Mouse (Mus musculus) CH12.LX (cell line): ENCODE results near the gene Ptgr1. TPM values are rescaled to one million over a fixed set of nuclear protein-coding genes. Genes with fewer than 3 reads are reported as not detected.

Source experiments
- DNase-seq: peaks from one replicate; pipeline ENCODE4 v3.0.0-alpha.2; 2013; ENCODE audit errors: extremely low read depth
- H3K27ac ChIP-seq: 2 replicates; pipeline ENCODE4 v1.5.1; 2012; ENCODE audit warnings: low read depth, mild to moderate bottlenecking, control low read depth, moderate library complexity; ENCODE audit not compliant: insufficient read depth
- H3K27me3 ChIP-seq: replicated peaks from 2 replicates; pipeline ENCODE3; 2012; ENCODE audit warnings: inconsistent platforms
- H3K36me3 ChIP-seq, 2 experiments: replicated peaks in 1 of 2; 2 replicates each; pipeline versions ENCODE3 to v1.6.1; 2012; ENCODE audit warnings: inconsistent platforms in 1 of 2, low read length in 1 of 2, mild to moderate bottlenecking in 1 of 2, mixed read lengths in 1 of 2, moderate library complexity in 1 of 2; ENCODE audit not compliant: control insufficient read depth in 1 of 2, insufficient read depth in 1 of 2
- H3K4me1 ChIP-seq, 2 experiments: 2 replicates each; pipeline ENCODE4 v1.6.1; 2012; ENCODE audit warnings: inconsistent platforms in 1 of 2, moderate library complexity in 1 of 2; ENCODE audit not compliant: insufficient read depth in 2 of 2, control insufficient read depth in 1 of 2
- H3K4me2 ChIP-seq: 2 replicates; pipeline ENCODE4 v1.6.1; 2012; ENCODE audit warnings: low read depth, mild to moderate bottlenecking, control low read depth; ENCODE audit not compliant: poor library complexity, insufficient read depth, severe bottlenecking
- H3K4me3 ChIP-seq, 3 experiments: fragments of 150-350 bp in 1 of 3; sonication (generic) in 1 of 3; replicated peaks in 1 of 3; 2 replicates each; pipeline versions ENCODE3 to v1.5.1; 2011 to 2012; ENCODE audit warnings: low read depth in 2 of 3, low read length in 2 of 3, mild to moderate bottlenecking in 2 of 3, moderate library complexity in 2 of 3, control low read depth in 1 of 3, improper control_type of control experiment in 1 of 3, inconsistent platforms in 1 of 3, mixed read lengths in 1 of 3; ENCODE audit not compliant: poor library complexity in 1 of 3
- H3K79me2 ChIP-seq: replicated peaks from 2 replicates; pipeline ENCODE4 v1.6.1; 2012; ENCODE audit warnings: mild to moderate bottlenecking, moderate library complexity; ENCODE audit not compliant: control insufficient read depth, poor library complexity, insufficient read depth, severe bottlenecking; ENCODE audit errors: extremely low read depth
- H3K9ac ChIP-seq: 2 replicates; pipeline ENCODE4 v1.6.1; 2012; ENCODE audit warnings: low read depth, mild to moderate bottlenecking, control low read depth, moderate library complexity; ENCODE audit not compliant: insufficient read depth
- H3K9me3 ChIP-seq: replicated peaks from 2 replicates; pipeline ENCODE3; 2012; ENCODE audit warnings: low read length, inconsistent platforms, mixed read lengths
- EP300 ChIP-seq: IDR thresholded peaks from 2 replicates; pipeline ENCODE4 v1.6.1; 2011; ENCODE audit warnings: low read length, improper control_type of control experiment
- ETS1 ChIP-seq: conservative IDR thresholded peaks from 2 replicates; pipeline ENCODE4 v1.6.1; 2012; ENCODE audit warnings: low read depth, mild to moderate bottlenecking, inconsistent platforms, low read length, improper control_type of control experiment, moderate library complexity
- IRF4 ChIP-seq: IDR thresholded peaks from 2 replicates; pipeline ENCODE4 v1.6.1; 2014; ENCODE audit warnings: low read depth, mild to moderate bottlenecking, inconsistent platforms, low read length, improper control_type of control experiment
- JUN ChIP-seq: IDR thresholded peaks from 2 replicates; pipeline ENCODE4 v1.6.1; 2011; ENCODE audit warnings: low read depth, mild to moderate bottlenecking, low read length, improper control_type of control experiment, moderate library complexity; ENCODE audit not compliant: insufficient read depth
- JUND ChIP-seq: conservative IDR thresholded peaks from 2 replicates; pipeline ENCODE4 v1.6.1; 2011; ENCODE audit warnings: low read depth, low read length, improper control_type of control experiment
- KAT2A ChIP-seq: IDR thresholded peaks from 2 replicates; pipeline ENCODE4 v1.6.1; 2012; ENCODE audit warnings: low read length, improper control_type of control experiment, inconsistent platforms; ENCODE audit not compliant: insufficient replicate concordance
- MXI1 ChIP-seq: IDR thresholded peaks from 2 replicates; pipeline ENCODE4 v1.6.1; 2011; ENCODE audit warnings: mild to moderate bottlenecking, low read depth, low read length, improper control_type of control experiment
- MYC ChIP-seq: IDR thresholded peaks from 2 replicates; pipeline ENCODE4 v1.6.1; 2011; ENCODE audit warnings: low read depth, mild to moderate bottlenecking, improper control_type of control experiment, low read length
- POLR2A ChIP-seq: IDR thresholded peaks from 2 replicates; pipeline ENCODE4 v1.6.1; 2011; ENCODE audit warnings: low read depth, mild to moderate bottlenecking, improper control_type of control experiment, low read length
- POLR2AphosphoS2 ChIP-seq: IDR thresholded peaks from 2 replicates; pipeline ENCODE4 v1.6.1; 2011; ENCODE audit warnings: low read depth, low read length, improper control_type of control experiment
- RCOR1 ChIP-seq: conservative IDR thresholded peaks from 2 replicates; pipeline ENCODE4 v1.6.1; 2012; ENCODE audit warnings: low read depth, mild to moderate bottlenecking, inconsistent platforms, low read length, improper control_type of control experiment
- SIN3A ChIP-seq: IDR thresholded peaks from 2 replicates; pipeline ENCODE4 v1.6.1; 2012; ENCODE audit warnings: low read length, improper control_type of control experiment, inconsistent platforms
- SMC3 ChIP-seq: IDR thresholded peaks from 2 replicates; pipeline ENCODE4 v1.6.1; 2011; ENCODE audit warnings: low read depth, low read length, improper control_type of control experiment
- TBP ChIP-seq: conservative IDR thresholded peaks from 2 replicates; pipeline ENCODE4 v1.6.1; 2011; ENCODE audit warnings: low read depth, low read length, improper control_type of control experiment
- TCF12 ChIP-seq: IDR thresholded peaks from 2 replicates; pipeline ENCODE4 v1.6.1; 2014; ENCODE audit warnings: low read depth, mild to moderate bottlenecking, inconsistent platforms, low read length, improper control_type of control experiment
- USF1 ChIP-seq: IDR thresholded peaks from 2 replicates; pipeline ENCODE4 v1.6.1; 2014; ENCODE audit warnings: low read depth, mild to moderate bottlenecking, inconsistent platforms, low read length, improper control_type of control experiment
- USF2 ChIP-seq: conservative IDR thresholded peaks from 2 replicates; pipeline ENCODE4 v1.6.1; 2011; ENCODE audit warnings: low read depth, low read length, improper control_type of control experiment
- ZNF384 ChIP-seq: IDR thresholded peaks from 2 replicates; pipeline ENCODE4 v1.6.1; 2012; ENCODE audit warnings: low read depth, low read length, improper control_type of control experiment, inconsistent platforms
- dilution Hi-C: fragments of 300-500 bp; cut with MboI; formaldehyde crosslinking; loops from 2 replicates; pipeline ENCODE4 v1.14.3; 2020; ENCODE audit warnings: low sequenced_read_pairs; ENCODE audit not compliant: extremely low pct_unique_long_range_greater_than_20kb, extremely low pct_ligation_motif_present
- in situ Hi-C: fragments of 300-500 bp; cut with MboI; formaldehyde crosslinking; loops from 3 replicates; pipeline ENCODE4 v1.14.3; 2019; ENCODE audit warnings: low sequenced_read_pairs, low pct_ligation_motif_present, low pct_unique_long_range_greater_than_20kb, mixed read lengths
- polyA plus RNA-seq: library from polyadenylated mRNA; unstranded; fragments of >175 nt; gene quantifications from 2 replicates; pipeline ENCODE4 v1.2.1, GENCODE M21; 2012; ENCODE audit warnings: low read depth; ENCODE audit not compliant: insufficient read length
- total RNA-seq, 2 experiments: library from RNA; depleted of rRNA; stranded (reverse); fragments of 300-350 nt in 1 of 2; fragments of >200 nt in 1 of 2; gene quantifications; 2 replicates each; pipeline ENCODE4 v1.2.3; 2012 to 2014

Gene Ptgr1
- total and polyA plus RNA-seq, 3 experiments: 2.4 to 7.2 (median 4.0) TPM

DNA sequence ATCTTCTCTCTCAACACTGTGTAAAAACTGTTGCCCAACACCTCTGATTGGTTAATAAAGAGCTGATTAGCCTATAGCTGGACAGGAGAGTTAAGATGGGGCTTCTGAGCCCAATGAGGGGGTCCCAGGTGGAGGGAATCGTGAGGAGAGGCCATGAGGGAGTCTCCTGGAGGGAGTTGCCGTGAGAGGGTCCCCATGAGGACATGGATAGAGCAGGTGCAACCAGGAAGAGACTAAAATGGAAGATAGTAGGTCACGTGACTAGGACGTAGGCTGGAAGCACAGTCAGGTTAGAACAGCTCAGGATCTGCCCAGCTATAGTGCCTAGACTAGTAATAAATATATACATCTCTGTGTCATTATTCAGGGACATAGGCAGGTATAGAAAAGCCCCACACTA is 52.6 kb downstream of the Ptgr1 start:
- no peaks in the 10 kb centered on the region for H3K4me1 ChIP-seq
- no peak for TF ChIP-seq JUN
- no peak for TF ChIP-seq POLR2AphosphoS2
- TF ChIP-seq SIN3A: no peak
- no peak for TF ChIP-seq TCF12
- peak; percentile 29 for TF ChIP-seq USF1
- no peaks in the 10 kb centered on the region for H3K79me2 ChIP-seq
- H3K27me3 ChIP-seq: no peaks in the 10 kb centered on the region
- no peak overlapping the region for H3K9ac ChIP-seq
- H3K27ac ChIP-seq: no peak overlapping the region
- in situ Hi-C loops (no loop called here), dilution Hi-C loops (no loop called here)
- H3K4me3 ChIP-seq: no peak overlapping the region
- H3K4me2 ChIP-seq: no peak overlapping the region
- H3K36me3 ChIP-seq: no peaks in the 10 kb centered on the region
- H3K9me3 ChIP-seq: no peaks in the 10 kb centered on the region
- DNase-seq: no peak

DNA sequence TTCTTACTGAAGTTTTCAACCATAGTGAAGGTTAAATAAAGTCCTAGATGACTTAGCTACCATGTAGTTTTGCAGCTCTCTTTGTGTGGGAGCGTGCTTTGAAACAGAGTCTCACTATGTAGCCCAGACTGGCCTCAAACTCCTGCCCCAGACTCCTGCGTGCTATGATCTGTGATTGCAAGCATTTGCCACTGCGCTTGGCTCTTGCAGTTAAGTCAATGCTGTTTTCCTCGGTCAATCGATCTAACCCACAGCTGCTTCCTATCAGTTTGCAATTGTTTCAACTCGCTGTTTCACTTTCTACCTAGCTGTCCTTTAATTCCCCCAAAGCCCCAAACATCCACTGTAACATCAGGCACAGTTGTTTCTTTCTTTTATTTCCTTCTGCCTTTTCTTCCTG is 54.4 kb downstream of the Ptgr1 start:
- dilution Hi-C loops: no loop called here
- Histone ChIP-seq H3K4me3 (no peak overlapping the region), H3K9me3 (no peaks in the 10 kb centered on the region), H3K27ac (no peak overlapping the region), H3K79me2 (no peaks in the 10 kb centered on the region), H3K27me3 (no peaks in the 10 kb centered on the region), H3K36me3 (no peaks in the 10 kb centered on the region), H3K4me2 (no peak overlapping the region), H3K4me1 (no peaks in the 10 kb centered on the region), H3K9ac (no peak overlapping the region)
- in situ Hi-C loops: no loop called here
- TF ChIP-seq TCF12 (no peak), SMC3 (no peak), TBP (no peak), ZNF384 (no peak), MYC (no peak), USF2 (no peak), EP300 (no peak), MXI1 (no peak), POLR2A (no peak), RCOR1 (no peak), ETS1 (no peak), KAT2A (no peak), IRF4 (no peak), JUND (no peak)
- TF ChIP-seq, all 38 proteins: peak for 0
- no peak for DNase-seq
